Mouse (Mus musculus) liver, adult (tissue): ENCODE results near the gene Gnai2.

ENCODE experiments used
- GATA4 ChIP-seq: IDR thresholded peaks from 2 replicates; pipeline ENCODE4 v1.6.1; 2014; ENCODE audit warnings: mild to moderate bottlenecking, low read length; ENCODE audit not compliant: insufficient replicate concordance

Gnai2 gene

DNA sequence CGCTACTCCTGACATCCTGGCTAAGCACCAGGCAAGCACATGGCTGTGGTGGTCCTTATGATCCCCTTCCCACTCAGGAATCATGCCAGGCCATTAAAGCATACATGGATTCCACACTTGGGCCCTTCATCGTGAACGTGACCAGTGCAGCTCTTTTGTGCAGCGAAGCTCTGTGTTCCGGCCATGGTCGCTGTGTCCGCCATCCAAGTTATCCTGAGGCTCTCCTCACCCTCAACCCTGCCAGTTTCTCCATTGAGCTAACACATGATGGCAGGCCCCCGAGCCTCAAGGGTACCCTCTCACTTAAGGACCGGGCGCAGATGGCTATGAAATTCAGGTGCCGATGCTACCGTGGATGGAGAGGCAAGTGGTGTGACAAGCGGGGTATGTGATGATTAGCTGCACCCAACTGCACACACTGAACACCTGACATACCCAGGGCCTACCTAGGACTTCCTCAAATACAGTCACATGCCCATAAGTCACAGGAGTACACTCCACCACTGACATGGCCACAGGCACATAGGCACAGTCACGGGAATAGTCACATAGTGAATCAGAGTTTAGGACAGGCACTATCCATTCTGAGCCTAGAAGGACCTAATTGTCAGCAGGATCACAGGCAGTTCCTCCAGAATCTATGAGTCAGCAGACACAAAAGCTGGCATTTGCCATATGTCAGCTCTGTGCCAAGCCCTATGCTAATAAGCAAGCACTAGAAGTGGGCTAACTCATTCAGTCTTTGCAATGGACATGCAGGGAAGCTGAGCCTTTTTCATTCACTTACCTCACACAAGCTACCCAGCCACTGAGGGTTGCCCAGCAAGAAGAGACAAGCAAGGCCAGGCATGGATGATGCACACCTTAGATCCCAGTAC is 55.9 kb downstream of the Gnai2 start:
- TF ChIP-seq GATA4: no peak

DNA sequence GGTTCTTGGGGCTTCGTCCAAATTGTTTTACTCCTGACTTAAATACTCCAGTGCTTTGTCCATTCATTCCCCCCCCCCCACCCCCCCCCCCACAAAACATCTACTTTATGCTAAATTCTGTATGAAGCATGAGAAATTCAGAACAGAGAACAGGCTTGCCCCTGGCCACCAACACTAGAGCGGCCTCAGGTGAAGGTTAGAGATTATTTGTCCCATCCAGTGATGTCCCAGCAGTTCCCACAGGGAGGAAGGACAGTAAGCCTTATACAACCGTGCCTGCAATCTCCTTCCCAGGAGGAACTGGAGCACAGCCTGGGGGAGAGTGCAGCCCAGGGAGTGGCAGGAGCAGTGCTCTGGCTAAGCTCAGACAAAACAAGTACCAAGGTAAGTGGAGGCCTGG is 56.6 kb downstream of the Gnai2 start, which contains the start of gene Naa80:
Naa80 (plus strand) TSS at position 301 of the 400 bp plus-strand sequence.
- TF ChIP-seq GATA4: no peak

DNA sequence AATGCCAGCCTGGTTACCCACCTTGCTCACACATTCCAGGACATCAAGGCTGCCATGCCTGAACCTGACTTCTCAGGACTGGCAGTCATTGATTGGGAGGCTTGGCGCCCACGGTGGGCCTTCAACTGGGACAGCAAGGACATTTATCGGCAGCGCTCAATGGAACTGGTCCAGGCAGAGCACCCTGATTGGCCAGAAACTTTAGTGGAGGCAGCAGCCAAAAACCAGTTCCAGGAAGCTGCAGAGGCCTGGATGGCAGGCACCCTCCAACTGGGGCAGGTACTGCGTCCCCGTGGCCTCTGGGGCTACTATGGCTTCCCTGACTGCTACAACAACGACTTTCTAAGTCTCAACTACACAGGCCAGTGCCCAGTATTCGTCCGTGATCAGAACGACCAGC is 57.3 kb downstream of the Gnai2 start:
- TF ChIP-seq GATA4: no peak

DNA sequence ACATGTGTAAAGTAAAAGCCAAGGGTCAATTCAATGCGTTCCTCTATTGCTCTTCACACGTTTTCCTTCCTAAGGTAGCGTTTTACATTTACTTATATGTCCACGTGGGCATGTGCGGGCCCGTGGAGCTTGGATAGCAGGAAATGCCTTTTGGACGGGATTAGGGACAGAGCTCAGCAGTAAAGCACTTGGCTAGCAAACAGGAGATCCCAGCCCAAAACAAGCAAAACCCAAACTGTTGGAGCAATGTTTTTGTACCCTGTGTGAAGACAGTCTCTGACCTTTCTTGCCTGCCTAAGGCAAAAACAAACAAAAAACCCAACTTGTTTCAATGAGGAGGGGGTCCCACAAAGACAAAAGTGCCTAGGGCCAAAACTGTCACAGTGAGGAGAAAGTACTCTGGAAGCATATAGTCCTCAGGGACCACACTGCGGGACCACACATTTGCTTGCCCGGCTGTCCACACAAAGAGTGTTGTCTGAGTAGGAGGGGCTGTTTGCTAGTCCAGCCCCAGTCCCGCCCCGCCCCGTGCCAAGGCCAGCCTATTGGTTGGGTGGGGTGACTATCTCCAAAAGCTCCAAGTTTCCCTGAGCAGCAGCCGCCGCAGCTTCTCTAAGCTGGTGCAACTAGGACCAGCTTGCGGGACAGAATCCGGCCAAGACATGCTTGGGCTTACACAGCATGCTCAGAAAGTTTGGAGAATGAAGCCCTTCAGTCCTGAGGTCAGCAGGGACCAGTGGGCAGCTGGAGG is 58.6 kb downstream of the Gnai2 start, which contains the start of gene Hyal1:
Hyal1 (plus strand) TSS at position 571 of the 751 bp plus-strand sequence.
- TF ChIP-seq GATA4: no peak; the same call in 1 of the 2 replicates

DNA sequence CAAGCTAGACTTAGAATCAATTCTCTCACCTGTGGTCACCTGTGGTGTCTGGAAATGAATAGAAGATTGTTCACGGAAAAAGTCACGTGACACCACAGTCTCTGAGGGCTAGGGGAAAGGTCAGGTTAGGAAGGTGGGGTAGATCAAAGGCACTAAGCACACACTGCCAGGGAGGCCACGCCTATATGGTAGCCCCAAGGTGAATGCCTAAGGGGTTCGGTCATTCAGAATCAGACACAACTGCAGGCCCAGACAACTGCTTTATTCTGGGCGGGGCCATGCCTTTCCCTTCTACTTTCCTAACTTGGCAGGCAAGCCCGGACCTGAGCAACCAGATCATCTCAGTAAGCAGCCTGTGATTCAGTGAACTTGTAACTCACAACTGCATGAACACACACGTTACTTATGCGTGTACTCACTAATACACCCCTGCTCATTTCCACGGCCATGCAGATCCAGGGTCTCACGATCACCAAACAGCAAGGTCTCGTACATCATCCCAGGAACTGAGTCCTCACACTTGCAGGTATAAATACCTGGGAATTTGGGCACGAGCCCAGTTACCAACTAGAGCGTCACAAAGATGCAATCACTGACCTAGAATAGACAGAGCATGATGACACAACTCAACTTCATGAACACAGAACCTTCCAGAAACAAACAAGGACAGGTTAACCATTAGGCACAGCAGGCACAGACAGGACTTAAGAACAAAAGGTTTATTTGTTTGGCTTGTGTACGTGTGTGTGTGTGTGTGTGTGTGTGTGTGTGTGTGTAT is 59.4 kb downstream of the Gnai2 start:
- no peak for TF ChIP-seq GATA4

DNA sequence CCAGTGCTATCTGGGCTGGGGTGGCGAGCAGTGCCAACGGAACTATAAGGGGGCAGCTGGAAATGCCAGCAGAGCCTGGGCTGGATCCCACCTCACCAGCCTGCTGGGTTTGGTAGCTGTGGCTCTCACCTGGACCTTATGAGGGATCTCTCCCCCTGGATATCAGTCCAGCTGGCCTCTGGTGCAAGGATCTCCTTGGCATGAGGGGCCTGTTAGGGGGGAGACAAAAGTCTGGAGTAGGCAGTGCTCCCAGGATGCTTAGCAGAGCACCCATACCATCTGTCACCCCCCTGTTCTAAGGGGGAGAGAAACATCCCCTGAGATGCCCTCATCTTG is 62.9 kb downstream of the Gnai2 start:
- TF ChIP-seq GATA4: no peak

DNA sequence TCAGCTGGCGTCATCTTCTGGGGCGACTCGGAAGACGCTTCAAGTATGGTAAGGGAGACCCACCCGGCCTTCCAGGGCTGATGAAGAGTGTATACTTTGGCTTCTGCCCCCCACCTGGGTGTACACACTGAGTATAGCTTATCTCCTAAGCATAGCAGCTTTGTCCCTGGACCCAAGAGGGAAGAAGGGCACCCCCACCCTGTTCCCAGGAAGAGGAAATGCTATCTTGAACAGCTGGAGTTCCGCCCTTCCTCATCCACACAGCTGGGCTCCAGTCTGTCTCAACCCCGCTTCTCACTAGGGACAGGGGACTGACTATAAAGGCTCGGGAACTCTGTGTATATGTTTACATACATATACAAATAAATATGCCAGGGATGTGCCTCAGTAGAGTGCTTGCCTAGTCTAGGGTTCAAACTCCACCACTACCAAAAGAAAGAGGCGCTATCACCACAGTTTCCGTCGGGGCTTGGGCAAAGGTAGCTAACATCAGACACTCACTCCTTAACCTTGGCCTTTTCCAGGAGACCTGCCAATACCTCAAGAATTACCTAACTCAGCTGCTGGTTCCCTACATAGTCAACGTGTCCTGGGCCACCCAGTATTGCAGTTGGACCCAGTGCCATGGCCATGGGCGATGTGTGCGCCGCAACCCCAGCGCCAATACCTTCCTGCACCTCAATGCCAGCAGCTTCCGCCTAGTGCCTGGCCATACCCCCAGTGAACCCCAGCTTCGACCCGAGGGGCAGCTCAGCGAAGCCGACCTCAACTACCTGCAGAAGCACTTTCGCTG is 63.4 kb downstream of the Gnai2 start:
- TF ChIP-seq GATA4: peak; percentile 97

DNA sequence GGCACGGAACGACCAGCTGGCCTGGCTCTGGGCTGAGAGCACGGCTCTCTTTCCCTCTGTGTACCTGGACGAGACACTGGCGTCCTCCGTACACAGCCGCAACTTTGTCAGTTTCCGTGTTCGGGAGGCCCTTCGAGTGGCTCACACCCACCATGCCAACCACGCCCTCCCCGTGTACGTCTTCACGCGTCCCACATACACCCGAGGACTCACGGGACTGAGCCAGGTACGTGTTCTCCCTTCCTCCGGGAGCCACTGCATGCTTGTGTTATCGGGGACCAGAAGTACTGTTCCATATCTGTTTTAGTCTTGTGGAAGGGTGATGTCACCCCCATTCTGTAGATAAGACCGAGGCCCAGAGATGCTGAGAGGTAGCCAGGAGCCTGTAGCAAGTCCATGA is 64.3 kb downstream of the Gnai2 start:
- TF ChIP-seq GATA4: no peak

DNA sequence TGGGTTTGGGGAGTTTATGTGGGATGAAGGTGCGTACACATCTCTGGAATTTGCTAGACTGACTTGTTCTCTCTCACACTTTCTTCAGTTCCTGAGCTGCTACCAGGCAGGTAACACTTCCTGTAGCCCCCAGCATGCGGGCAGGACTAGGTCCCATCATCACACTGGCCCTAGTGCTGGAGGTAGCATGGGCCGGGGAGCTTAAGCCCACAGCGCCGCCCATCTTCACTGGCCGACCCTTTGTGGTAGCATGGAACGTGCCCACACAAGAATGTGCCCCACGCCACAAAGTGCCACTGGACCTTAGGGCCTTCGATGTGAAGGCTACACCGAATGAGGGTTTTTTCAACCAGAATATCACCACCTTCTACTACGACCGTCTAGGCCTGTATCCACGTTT is 65.2 kb downstream of the Gnai2 start:
- TF ChIP-seq GATA4: no peak

DNA sequence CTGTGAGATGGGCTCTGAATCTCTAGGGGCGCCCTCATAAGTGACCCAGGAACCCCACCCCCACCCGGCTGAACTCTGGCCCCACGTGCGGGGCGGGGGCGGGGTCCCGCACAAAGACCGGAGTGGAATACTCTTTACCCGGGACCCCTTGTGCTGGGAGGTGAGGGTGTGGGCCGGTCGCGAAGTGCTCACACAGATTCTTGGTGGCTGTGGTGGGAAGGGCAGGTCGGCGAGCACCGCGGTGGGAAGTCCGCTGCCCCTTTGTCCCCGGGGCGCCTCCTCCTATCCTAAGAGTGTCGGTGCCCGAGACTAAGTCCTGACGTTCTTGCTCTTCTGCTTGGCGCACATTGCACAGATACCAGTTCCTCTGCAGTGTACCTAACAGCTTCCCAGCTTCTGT is 65.9 kb downstream of the Gnai2 start:
- peak; percentile 43; the same call in 1 of the 2 replicates for TF ChIP-seq GATA4

DNA sequence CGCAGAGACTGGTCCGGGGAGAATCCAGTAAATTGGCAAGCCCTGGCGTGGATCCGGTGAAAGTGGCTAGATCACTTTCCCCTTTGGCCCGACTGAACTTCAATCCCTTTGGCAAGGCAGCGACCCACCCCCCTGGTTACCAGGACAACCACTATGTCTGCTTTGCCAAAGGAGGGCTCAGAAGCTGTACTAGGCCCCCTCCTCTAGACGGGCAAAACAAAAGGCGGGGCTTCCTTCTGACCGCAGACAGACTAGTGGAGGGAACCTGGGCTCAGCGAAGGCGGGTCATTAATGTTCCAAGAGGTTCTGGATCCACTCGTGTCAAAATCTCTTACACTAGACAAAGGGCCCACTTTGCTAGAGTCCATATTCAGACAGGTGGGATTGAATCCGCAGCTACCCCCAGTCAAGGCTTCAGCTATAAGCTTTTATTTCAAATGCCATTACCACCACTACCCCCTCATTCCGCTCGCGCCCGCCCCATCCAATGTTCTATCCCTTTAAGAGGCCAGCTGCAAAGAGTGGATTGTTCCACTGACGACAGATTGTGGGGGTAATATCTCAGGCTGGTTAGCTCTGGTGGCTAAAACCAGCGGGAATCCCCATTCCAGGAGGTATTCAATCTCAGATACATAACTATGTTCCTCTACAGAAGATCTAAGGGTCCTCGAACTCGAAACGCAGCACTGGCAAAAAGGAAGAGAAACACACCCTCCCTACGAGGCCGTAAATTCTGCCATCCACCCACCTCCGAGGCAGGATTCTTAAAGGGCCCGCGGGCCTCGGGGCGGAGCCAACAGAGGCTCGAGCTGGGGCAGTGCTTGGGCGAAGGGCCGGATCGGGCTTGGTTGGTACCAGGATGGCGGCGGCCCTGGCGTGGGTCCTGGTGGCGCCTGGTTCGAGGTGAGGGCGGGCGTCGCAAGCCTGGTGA is 66.6 kb downstream of the Gnai2 start:
- TF ChIP-seq GATA4: no peak

DNA sequence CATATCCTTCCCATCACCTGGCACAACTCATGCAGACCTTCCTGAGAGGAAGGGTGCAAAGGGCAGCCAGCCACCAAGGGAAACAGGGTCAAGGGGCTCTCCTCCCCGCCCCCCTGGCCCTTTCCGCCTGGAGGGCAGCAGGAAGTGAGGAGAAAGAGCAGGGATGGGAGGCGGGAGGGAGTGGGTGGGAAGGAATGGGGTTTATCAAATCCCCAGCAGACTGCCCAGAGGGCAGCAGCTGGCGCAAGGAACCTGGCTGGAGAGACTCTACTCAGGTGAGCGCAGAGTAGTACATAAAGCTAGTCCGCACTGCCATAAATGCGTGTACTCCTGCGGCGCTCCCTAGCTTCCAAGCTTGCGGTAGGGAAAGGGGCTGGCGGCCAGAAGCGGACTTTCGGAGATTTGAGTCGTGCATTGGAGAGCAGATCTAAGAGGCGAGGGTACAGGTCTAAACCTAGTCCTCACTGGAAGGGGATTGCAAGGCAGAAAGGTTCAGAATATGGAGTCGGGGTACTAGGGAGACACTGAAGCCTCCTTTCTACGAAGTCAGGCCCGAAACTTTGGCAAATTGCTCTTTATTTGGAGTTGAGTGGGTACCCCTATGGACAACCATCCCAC is 67.4 kb downstream of the Gnai2 start, which contains the start of gene Hyal2:
Hyal2 (plus strand) TSS at position 244 of the 618 bp plus-strand sequence.
- TF ChIP-seq GATA4: peak; percentile 69; the same call in 1 of the 2 replicates

DNA sequence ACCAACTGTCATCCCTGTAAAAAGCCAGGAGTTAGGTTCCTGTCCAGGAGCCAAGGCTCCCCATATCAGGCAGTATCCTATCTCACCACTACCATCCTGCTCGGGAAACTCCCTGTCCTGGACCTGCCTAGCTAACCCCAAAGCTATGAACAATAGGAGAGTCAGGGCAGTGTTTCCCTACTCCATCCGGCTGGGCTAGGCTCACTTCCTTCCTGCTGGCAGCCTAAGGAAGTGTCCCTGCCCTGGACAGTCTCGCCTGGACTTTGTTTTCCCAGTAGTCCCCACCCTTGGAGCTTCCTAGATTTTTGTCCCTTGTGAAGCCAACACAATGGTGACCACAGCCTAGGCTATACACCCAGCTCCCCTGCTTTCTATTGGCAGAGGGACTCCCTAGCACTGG is 68.3 kb downstream of the Gnai2 start:
- TF ChIP-seq GATA4: peak; percentile 97
